In genomic region chr14:37163277-37163956, GRCm38 (mm10) we compare ENCODE assay signal across 22 mouse cellular contexts. TPM values are rescaled to one million over a fixed set of nuclear protein-coding genes. Genes with fewer than 3 reads are reported as not detected.
DNase-seq lines count a peak whose midpoint lies in the region; ATAC-seq and TF ChIP-seq lines count a peak whose summit lies in the region.
"Had no signal": no experiment of that assay in that cellular context is flagged by ENCODE, and none has a peak within 500 bp of the region (broad histone marks: within the 10 kb centered on the region; RNA-seq: fewer than 3 reads in every experiment).

No protein-coding gene starts in this region.

- no peaks in the 10 kb centered on the region for H3K36me3 ChIP-seq in erythroblast, embryonic 14.5 days (ENCODE audit: control insufficient read depth)
- H3K36me3 ChIP-seq in liver, embryonic 15.5 days (replicated peaks), result no peaks in the 10 kb centered on the region
- no peaks in the 10 kb centered on the region for H3K36me3 ChIP-seq in midbrain, postnatal 0 days (ENCODE audit: insufficient read depth, low read length)
- H3K36me3 ChIP-seq: forebrain, embryonic 15.5 days; hindbrain, embryonic 10.5 days; midbrain, embryonic 13.5 days; neural tube, embryonic 15.5 days had no signal

- H3K4me1 ChIP-seq in erythroblast, embryonic 14.5 days (ENCODE audit: control insufficient read depth), result peaks cover 45% of the 10 kb centered on the region
- H3K4me1 ChIP-seq in liver, embryonic 15.5 days (replicated peaks), result peaks cover 35% of the 10 kb centered on the region
- H3K4me1 ChIP-seq in midbrain, postnatal 0 days (ENCODE audit: insufficient read depth, low read length), result no peaks in the 10 kb centered on the region
- H3K4me1 ChIP-seq: hindbrain, embryonic 10.5 days; midbrain, embryonic 13.5 days; neural tube, embryonic 15.5 days had no signal

- H3K9ac ChIP-seq in liver, embryonic 15.5 days, result 0 out of 2 replicates have a peak overlapping the region, but pooled peaks have one; percentile 9
- H3K9ac ChIP-seq in midbrain, postnatal 0 days (replicated peaks; ENCODE audit: low read length, poor library complexity, severe bottlenecking), result no peak overlapping the region
- H3K9ac ChIP-seq: forebrain, embryonic 15.5 days; midbrain, embryonic 13.5 days; neural tube, embryonic 15.5 days had no signal

- peak overlapping the region; percentile 88 for H3K27ac ChIP-seq in liver, embryonic 15.5 days (replicated peaks)
- no peak overlapping the region for H3K27ac ChIP-seq in midbrain, postnatal 0 days (ENCODE audit: low read depth, low read length)
- H3K27ac ChIP-seq: forebrain, embryonic 15.5 days; hindbrain, embryonic 10.5 days; midbrain, embryonic 13.5 days; neural tube, embryonic 15.5 days had no signal

- peak overlapping the region; percentile 52 for H3K4me2 ChIP-seq in liver, embryonic 15.5 days
- no peak overlapping the region for H3K4me2 ChIP-seq in midbrain, postnatal 0 days (ENCODE audit: low read depth, low read length, poor library complexity, severe bottlenecking)
- H3K4me2 ChIP-seq: forebrain, embryonic 15.5 days; midbrain, embryonic 13.5 days; neural tube, embryonic 15.5 days had no signal

- peak; percentile 11 for DNase-seq in spleen, adult 12 weeks (ENCODE audit: low spot score)
- DNase-seq in spleen, adult 18-20 months, result no peak
- DNase-seq in midbrain, postnatal 0 days (ENCODE audit: low spot score), result no peak
- DNase-seq in urinary bladder, postnatal 10 days (ENCODE audit: low spot score), result no peak
- no peak for DNase-seq in ovary, postnatal 36 days (ENCODE audit: low spot score)
- DNase-seq: adrenal gland, postnatal 36 days; B cell, adult 2 months; cerebellum, adult 9-11 months; left cerebral cortex, postnatal 4 days; lung, adult 18-20 months; lung, postnatal 36 days; retina, postnatal 1 day; thymus, postnatal 25 days had no signal

- WGBS in liver, embryonic 15.5 days (ENCODE audit: insufficient replicate concordance), result 32% methylated on average over 4 of the region's 4 CpGs
- 78% methylated on average over 4 of the region's 4 CpGs for WGBS in midbrain, postnatal 0 days

- no peak for TF ChIP-seq CTCF in midbrain, postnatal 0 days (IDR thresholded peaks at IDR 0.05)

- H3K27me3 ChIP-seq in erythroblast, embryonic 14.5 days (ENCODE audit: control insufficient read depth), result no peaks in the 10 kb centered on the region
- H3K27me3 ChIP-seq in liver, embryonic 15.5 days, result no peaks in the 10 kb centered on the region
- H3K27me3 ChIP-seq in midbrain, postnatal 0 days (ENCODE audit: insufficient read depth, low read length), result no peaks in the 10 kb centered on the region
- H3K27me3 ChIP-seq: forebrain, embryonic 15.5 days; midbrain, embryonic 13.5 days; neural tube, embryonic 15.5 days had no signal

- peak; percentile 98 for ATAC-seq in liver, embryonic 15.5 days (ENCODE audit: insufficient read depth)
- no peak for ATAC-seq in midbrain, postnatal 0 days (ENCODE audit: low FRiP score)
- ATAC-seq: activated CD4-positive, CD25-positive, alpha-beta regulatory T cell, adult 4 months; forebrain, embryonic 15.5 days; midbrain, embryonic 13.5 days; Patski had no signal

- no peaks in the 10 kb centered on the region for H3K9me3 ChIP-seq in erythroblast, embryonic 14.5 days (ENCODE audit: control insufficient read depth, low read length)
- no peaks in the 10 kb centered on the region for H3K9me3 ChIP-seq in liver, embryonic 15.5 days (replicated peaks)
- no peaks in the 10 kb centered on the region for H3K9me3 ChIP-seq in midbrain, postnatal 0 days (ENCODE audit: low read length)
- H3K9me3 ChIP-seq: forebrain, embryonic 15.5 days; midbrain, embryonic 13.5 days; neural tube, embryonic 15.5 days had no signal

- peak overlapping the region; percentile 43 for H3K4me3 ChIP-seq in erythroblast, embryonic 14.5 days (replicated peaks)
- no peak overlapping the region for H3K4me3 ChIP-seq in liver, embryonic 15.5 days (replicated peaks)
- no peak overlapping the region for H3K4me3 ChIP-seq in midbrain, postnatal 0 days (ENCODE audit: low read depth, low read length)
- H3K4me3 ChIP-seq: forebrain, embryonic 15.5 days; hindbrain, embryonic 10.5 days; midbrain, embryonic 13.5 days; myocyte; neural tube, embryonic 15.5 days had no signal

RNA-seq across cellular contexts. Expression of gene Ghitm, which starts 28.3 kb away (rescaled TPM):
- 7.7 and 9.1 TPM in 2 replicates for polyA plus RNA-seq in erythroblast, embryonic 14.5 days (2012)
- polyA plus RNA-seq in liver, embryonic 15.5 days (2015; fragmentation: Nextera tagmentation; extraction: Ambion mirVana), result 249 and 254 TPM in 2 replicates
- total RNA-seq in midbrain, postnatal 0 days (2014; rRNA removed), result 93.9 and 95.9 TPM in 2 replicates
- 201 and 211 TPM in 2 replicates for polyA plus RNA-seq in midbrain, postnatal 0 days (2015; fragmentation: Nextera tagmentation; extraction: Ambion mirVana)

RNA-seq across cellular contexts. Expression of gene 2610528A11Rik, which starts 49.6 kb away (rescaled TPM):
- not detected in 2 replicates for polyA plus RNA-seq in erythroblast, embryonic 14.5 days (2012)
- polyA plus RNA-seq in liver, embryonic 15.5 days (2015; fragmentation: Nextera tagmentation; extraction: Ambion mirVana), result 0.13 and 0.29 TPM in 2 replicates
- not detected in 2 replicates for total RNA-seq in midbrain, postnatal 0 days (2014; rRNA removed)
- polyA plus RNA-seq in midbrain, postnatal 0 days (2015; fragmentation: Nextera tagmentation; extraction: Ambion mirVana), result 0.33 and 0.43 TPM in 2 replicates
- polyA plus RNA-seq: midbrain, embryonic 13.5 days; Patski had no signal

Comparison
In these comparisons a context has a peak if more than half of its experiments do, and no peak if none do; other contexts are left out.
1. RNA of gene Ghitm, which starts 28.3 kb away (polyA plus RNA-seq): 249 to 254 TPM in liver, embryonic 15.5 days and 201 to 211 TPM in midbrain, postnatal 0 days; 7.7 to 9.1 TPM in erythroblast, embryonic 14.5 days; every median in the first group is over 10 times any median in the second.